Mouse (Mus musculus) CH12.LX (cell line): ENCODE measurements around the gene Robo1. TPM values are rescaled to one million over a fixed set of nuclear protein-coding genes. Genes with fewer than 3 reads are reported as not detected.

Experiments
- DNase-seq: peaks from one replicate; pipeline ENCODE4 v3.0.0-alpha.2; 2013; ENCODE audit errors: extremely low read depth
- H3K27ac ChIP-seq: 2 replicates; pipeline ENCODE4 v1.5.1; 2012; ENCODE audit warnings: low read depth, mild to moderate bottlenecking, control low read depth, moderate library complexity; ENCODE audit not compliant: insufficient read depth
- H3K27me3 ChIP-seq: replicated peaks from 2 replicates; pipeline ENCODE3; 2012; ENCODE audit warnings: inconsistent platforms
- H3K36me3 ChIP-seq, 2 experiments: replicated peaks in 1 of 2; 2 replicates each; pipeline versions ENCODE3 to v1.6.1; 2012; ENCODE audit warnings: inconsistent platforms in 1 of 2, low read length in 1 of 2, mild to moderate bottlenecking in 1 of 2, mixed read lengths in 1 of 2, moderate library complexity in 1 of 2; ENCODE audit not compliant: control insufficient read depth in 1 of 2, insufficient read depth in 1 of 2
- H3K4me1 ChIP-seq, 2 experiments: 2 replicates each; pipeline ENCODE4 v1.6.1; 2012; ENCODE audit warnings: inconsistent platforms in 1 of 2, moderate library complexity in 1 of 2; ENCODE audit not compliant: insufficient read depth in 2 of 2, control insufficient read depth in 1 of 2
- H3K4me2 ChIP-seq: 2 replicates; pipeline ENCODE4 v1.6.1; 2012; ENCODE audit warnings: low read depth, mild to moderate bottlenecking, control low read depth; ENCODE audit not compliant: poor library complexity, insufficient read depth, severe bottlenecking
- H3K4me3 ChIP-seq, 3 experiments: fragments of 150-350 bp in 1 of 3; sonication (generic) in 1 of 3; replicated peaks in 1 of 3; 2 replicates each; pipeline versions ENCODE3 to v1.5.1; 2011 to 2012; ENCODE audit warnings: low read depth in 2 of 3, low read length in 2 of 3, mild to moderate bottlenecking in 2 of 3, moderate library complexity in 2 of 3, control low read depth in 1 of 3, improper control_type of control experiment in 1 of 3, inconsistent platforms in 1 of 3, mixed read lengths in 1 of 3; ENCODE audit not compliant: poor library complexity in 1 of 3
- H3K79me2 ChIP-seq: replicated peaks from 2 replicates; pipeline ENCODE4 v1.6.1; 2012; ENCODE audit warnings: mild to moderate bottlenecking, moderate library complexity; ENCODE audit not compliant: control insufficient read depth, poor library complexity, insufficient read depth, severe bottlenecking; ENCODE audit errors: extremely low read depth
- H3K9ac ChIP-seq: 2 replicates; pipeline ENCODE4 v1.6.1; 2012; ENCODE audit warnings: low read depth, mild to moderate bottlenecking, control low read depth, moderate library complexity; ENCODE audit not compliant: insufficient read depth
- H3K9me3 ChIP-seq: replicated peaks from 2 replicates; pipeline ENCODE3; 2012; ENCODE audit warnings: low read length, inconsistent platforms, mixed read lengths
- BHLHE40 ChIP-seq: IDR thresholded peaks from 2 replicates; pipeline ENCODE4 v1.6.1; 2011; ENCODE audit warnings: mild to moderate bottlenecking, low read depth, low read length, improper control_type of control experiment
- E2F4 ChIP-seq: IDR thresholded peaks from 2 replicates; pipeline ENCODE4 v1.6.1; 2011; ENCODE audit warnings: low read depth, low read length, improper control_type of control experiment; ENCODE audit not compliant: insufficient replicate concordance
- ELF1 ChIP-seq: IDR thresholded peaks from 2 replicates; pipeline ENCODE4 v1.6.1; 2014; ENCODE audit warnings: low read depth, mild to moderate bottlenecking, inconsistent platforms, low read length, improper control_type of control experiment
- EP300 ChIP-seq: IDR thresholded peaks from 2 replicates; pipeline ENCODE4 v1.6.1; 2011; ENCODE audit warnings: low read length, improper control_type of control experiment
- HCFC1 ChIP-seq: IDR thresholded peaks from 2 replicates; pipeline ENCODE4 v1.6.1; 2012; ENCODE audit warnings: low read depth, mild to moderate bottlenecking, inconsistent platforms, low read length, improper control_type of control experiment
- IRF4 ChIP-seq: IDR thresholded peaks from 2 replicates; pipeline ENCODE4 v1.6.1; 2014; ENCODE audit warnings: low read depth, mild to moderate bottlenecking, inconsistent platforms, low read length, improper control_type of control experiment
- KAT2A ChIP-seq: IDR thresholded peaks from 2 replicates; pipeline ENCODE4 v1.6.1; 2012; ENCODE audit warnings: low read length, improper control_type of control experiment, inconsistent platforms; ENCODE audit not compliant: insufficient replicate concordance
- MAX ChIP-seq: IDR thresholded peaks from 2 replicates; pipeline ENCODE4 v1.6.1; 2011; ENCODE audit warnings: low read length, improper control_type of control experiment
- MXI1 ChIP-seq: IDR thresholded peaks from 2 replicates; pipeline ENCODE4 v1.6.1; 2011; ENCODE audit warnings: mild to moderate bottlenecking, low read depth, low read length, improper control_type of control experiment
- MYC ChIP-seq: IDR thresholded peaks from 2 replicates; pipeline ENCODE4 v1.6.1; 2011; ENCODE audit warnings: low read depth, mild to moderate bottlenecking, improper control_type of control experiment, low read length
- NELFE ChIP-seq: IDR thresholded peaks from 2 replicates; pipeline ENCODE4 v1.6.1; 2011; ENCODE audit warnings: low read depth, low read length, improper control_type of control experiment
- NRF1 ChIP-seq: IDR thresholded peaks from 2 replicates; pipeline ENCODE4 v1.6.1; 2014; ENCODE audit warnings: low read depth, mild to moderate bottlenecking, inconsistent platforms, low read length, improper control_type of control experiment, moderate library complexity
- POLR2AphosphoS2 ChIP-seq: IDR thresholded peaks from 2 replicates; pipeline ENCODE4 v1.6.1; 2011; ENCODE audit warnings: low read depth, low read length, improper control_type of control experiment
- RCOR1 ChIP-seq: conservative IDR thresholded peaks from 2 replicates; pipeline ENCODE4 v1.6.1; 2012; ENCODE audit warnings: low read depth, mild to moderate bottlenecking, inconsistent platforms, low read length, improper control_type of control experiment
- SMC3 ChIP-seq: IDR thresholded peaks from 2 replicates; pipeline ENCODE4 v1.6.1; 2011; ENCODE audit warnings: low read depth, low read length, improper control_type of control experiment
- TBP ChIP-seq: conservative IDR thresholded peaks from 2 replicates; pipeline ENCODE4 v1.6.1; 2011; ENCODE audit warnings: low read depth, low read length, improper control_type of control experiment
- TCF12 ChIP-seq: IDR thresholded peaks from 2 replicates; pipeline ENCODE4 v1.6.1; 2014; ENCODE audit warnings: low read depth, mild to moderate bottlenecking, inconsistent platforms, low read length, improper control_type of control experiment
- USF1 ChIP-seq: IDR thresholded peaks from 2 replicates; pipeline ENCODE4 v1.6.1; 2014; ENCODE audit warnings: low read depth, mild to moderate bottlenecking, inconsistent platforms, low read length, improper control_type of control experiment
- ZMIZ1 ChIP-seq: IDR thresholded peaks from 2 replicates; pipeline ENCODE4 v1.6.1; 2012; ENCODE audit warnings: low read depth, mild to moderate bottlenecking, inconsistent platforms, low read length, improper control_type of control experiment
- dilution Hi-C: fragments of 300-500 bp; cut with MboI; formaldehyde crosslinking; loops from 2 replicates; pipeline ENCODE4 v1.14.3; 2020; ENCODE audit warnings: low sequenced_read_pairs; ENCODE audit not compliant: extremely low pct_unique_long_range_greater_than_20kb, extremely low pct_ligation_motif_present
- in situ Hi-C: fragments of 300-500 bp; cut with MboI; formaldehyde crosslinking; loops from 3 replicates; pipeline ENCODE4 v1.14.3; 2019; ENCODE audit warnings: low sequenced_read_pairs, low pct_ligation_motif_present, low pct_unique_long_range_greater_than_20kb, mixed read lengths
- polyA plus RNA-seq: library from polyadenylated mRNA; unstranded; fragments of >175 nt; gene quantifications from 2 replicates; pipeline ENCODE4 v1.2.1, GENCODE M21; 2012; ENCODE audit warnings: low read depth; ENCODE audit not compliant: insufficient read length
- total RNA-seq, 2 experiments: library from RNA; depleted of rRNA; stranded (reverse); fragments of 300-350 nt in 1 of 2; fragments of >200 nt in 1 of 2; gene quantifications; 2 replicates each; pipeline ENCODE4 v1.2.3; 2012 to 2014

Gene Robo1
- total and polyA plus RNA-seq, 3 experiments, result not detected

GRCm38 (mm10) chr16:73024326-73024725 is 716.2 kb downstream of the Robo1 start:
- no peak for DNase-seq
- H3K79me2 ChIP-seq, result no peaks in the 10 kb centered on the region
- no peaks in the 10 kb centered on the region for H3K27me3 ChIP-seq
- no peak overlapping the region for H3K4me3 ChIP-seq
- no peaks in the 10 kb centered on the region for H3K4me1 ChIP-seq
- H3K36me3 ChIP-seq, result no peaks in the 10 kb centered on the region
- in situ Hi-C loops, result no loop called here
- TF ChIP-seq BHLHE40, result no peak
- TF ChIP-seq MXI1, result no peak
- TF ChIP-seq E2F4, result no peak
- no peak for TF ChIP-seq TBP
- no peak for TF ChIP-seq IRF4
- TF ChIP-seq USF1, result no peak
- no peak for TF ChIP-seq EP300
- TF ChIP-seq MYC, result no peak
- TF ChIP-seq, all 38 proteins: peak for 0
- no peak overlapping the region for H3K27ac ChIP-seq
- H3K4me2 ChIP-seq, result no peak overlapping the region
- no peak overlapping the region for H3K9ac ChIP-seq
- peaks cover 60% of the 10 kb centered on the region for H3K9me3 ChIP-seq
- dilution Hi-C loops, result no loop called here

- Histone ChIP-seq H3K27ac (no peak overlapping the region), H3K79me2 (no peaks in the 10 kb centered on the region), H3K9me3 (peaks cover 67% of the 10 kb centered on the region), H3K4me3 (no peak overlapping the region), H3K9ac (no peak overlapping the region), H3K4me1 (no peaks in the 10 kb centered on the region), H3K27me3 (no peaks in the 10 kb centered on the region), H3K4me2 (no peak overlapping the region), H3K36me3 (no peaks in the 10 kb centered on the region)
- DNase-seq, result no peak
- dilution Hi-C loops, result no loop called here
- in situ Hi-C loops, result no loop called here
- TF ChIP-seq KAT2A, result no peak
- TF ChIP-seq MAX, result no peak
- TF ChIP-seq RCOR1, result no peak
- TF ChIP-seq POLR2AphosphoS2, result no peak
- no peak for TF ChIP-seq IRF4
- TF ChIP-seq TCF12, result no peak
- TF ChIP-seq ELF1, result no peak
- no peak for TF ChIP-seq EP300
- no peak for TF ChIP-seq HCFC1
- no peak for TF ChIP-seq ZMIZ1
- TF ChIP-seq SMC3, result no peak
- no peak for TF ChIP-seq NELFE
- TF ChIP-seq NRF1, result no peak
Observed at GRCm38 (mm10) chr16:73027692-73028091, 719.6 kb downstream of the Robo1 start.
